Mouse (Mus musculus): ENCODE measurements at regions not wholly inside any gene's neighbourhood (a gene's known extent, or its start where the extent isn't known, plus 50 kb on each side); places are given as distances from the start of the nearest gene placed in this dataset.

- no peak for DNase-seq
Observed at GRCm38 (mm10) chr1:184277001-184277400, 242.9 kb upstream of the 1700056E22Rik start.

GRCm38 (mm10) chr1:184275877-184276276, 241.8 kb upstream of the 1700056E22Rik start:
- DNase-seq = no peak

GRCm38 (mm10) chr1:184275396-184275795, 241.3 kb upstream of the 1700056E22Rik start:
- DNase-seq = no peak

- DNase-seq = no peak
Observed at GRCm38 (mm10) chr1:184274704-184275103, 240.6 kb upstream of the 1700056E22Rik start.

GRCm38 (mm10) chr1:184273722-184274121, 239.6 kb upstream of the 1700056E22Rik start:
- no peak for DNase-seq

- DNase-seq = no peak
Observed at GRCm38 (mm10) chr1:184271254-184271653, 237.2 kb upstream of the 1700056E22Rik start.

- peak; percentile 90 for DNase-seq
Observed at GRCm38 (mm10) chr1:184266051-184266450, 231.9 kb upstream of the 1700056E22Rik start.

- DNase-seq = no peak
Observed at GRCm38 (mm10) chr1:184262975-184263374, 228.9 kb upstream of the 1700056E22Rik start.

- DNase-seq = no peak
Observed at GRCm38 (mm10) chr1:184261385-184261727, 227.3 kb upstream of the 1700056E22Rik start.

- no peak for DNase-seq
Observed at GRCm38 (mm10) chr1:184260722-184261384, 226.8 kb upstream of the 1700056E22Rik start.

GRCm38 (mm10) chr1:184259853-184260252, 225.8 kb upstream of the 1700056E22Rik start:
- DNase-seq = no peak

GRCm38 (mm10) chr1:184257356-184257755, 223.3 kb upstream of the 1700056E22Rik start:
- no peak for DNase-seq

GRCm38 (mm10) chr1:184254951-184255350, 220.8 kb upstream of the 1700056E22Rik start:
- no peak for DNase-seq

- DNase-seq = no peak
Observed at GRCm38 (mm10) chr1:184244730-184245488, 210.8 kb upstream of the 1700056E22Rik start.

- DNase-seq = no peak
Observed at GRCm38 (mm10) chr1:184244296-184244695, 210.2 kb upstream of the 1700056E22Rik start.

- DNase-seq = no peak
Observed at GRCm38 (mm10) chr1:184241846-184242245, 207.7 kb upstream of the 1700056E22Rik start.

GRCm38 (mm10) chr1:184235131-184235983, 201.3 kb upstream of the 1700056E22Rik start:
- DNase-seq = peak; percentile 84

GRCm38 (mm10) chr1:184234320-184234988, 200.4 kb upstream of the 1700056E22Rik start:
- peak; percentile 27 for DNase-seq

GRCm38 (mm10) chr1:184233741-184234255, 199.7 kb upstream of the 1700056E22Rik start:
- DNase-seq = no peak

- DNase-seq = no peak
Observed at GRCm38 (mm10) chr1:184222326-184222725, 188.2 kb upstream of the 1700056E22Rik start.

GRCm38 (mm10) chr1:184221792-184222191, 187.7 kb upstream of the 1700056E22Rik start:
- no peak for DNase-seq

- DNase-seq = no peak
Observed at GRCm38 (mm10) chr1:184197272-184197671, 163.2 kb upstream of the 1700056E22Rik start.

GRCm38 (mm10) chr1:184191325-184191724, 157.2 kb upstream of the 1700056E22Rik start:
- DNase-seq = no peak

Data from embryo, embryonic 11 days (tissue).